Mouse (Mus musculus) kidney, embryonic 16.5 days (tissue): ENCODE results near the gene Pla2g15. TPM values are rescaled to one million over a fixed set of nuclear protein-coding genes. Genes with fewer than 3 reads are reported as not detected.

ENCODE experiments used
- ATAC-seq: fragments of 200-750 bp; cut with Nextera tagmentation; 2 replicates; pipeline ENCODE4 v1.8.0; 2017; ENCODE audit warnings: moderate TSS enrichment; ENCODE audit not compliant: low FRiP score, low TSS enrichment
- H3K27ac ChIP-seq: fragments of 300-500 bp; sonication (generic); 2 replicates; pipeline ENCODE4 v1.5.1; 2014; ENCODE audit warnings: low read length
- H3K27me3 ChIP-seq: fragments of 300-500 bp; sonication (generic); 2 replicates; pipeline ENCODE4 v1.6.1; 2014; ENCODE audit warnings: low read length, control low read depth, mixed read lengths; ENCODE audit not compliant: insufficient read depth
- H3K36me3 ChIP-seq: fragments of 300-500 bp; sonication (generic); 2 replicates; pipeline ENCODE4 v1.6.1; 2014; ENCODE audit warnings: low read length, control low read depth, mixed read lengths; ENCODE audit not compliant: insufficient read depth
- H3K4me1 ChIP-seq: fragments of 300-500 bp; sonication (generic); 2 replicates; pipeline ENCODE4 v1.6.1; 2014; ENCODE audit warnings: low read length, control low read depth, mixed read lengths; ENCODE audit not compliant: insufficient read depth
- H3K4me2 ChIP-seq: fragments of 300-500 bp; sonication (generic); replicated peaks from 2 replicates; pipeline ENCODE4 v1.6.1; 2014; ENCODE audit warnings: low read depth, low read length
- H3K4me3 ChIP-seq: fragments of 300-500 bp; sonication (generic); 2 replicates; pipeline ENCODE4 v1.5.1; 2014; ENCODE audit warnings: mild to moderate bottlenecking, low read length
- H3K9ac ChIP-seq: fragments of 300-500 bp; sonication (generic); replicated peaks from 2 replicates; pipeline ENCODE4 v1.6.1; 2014; ENCODE audit warnings: low read length
- H3K9me3 ChIP-seq: fragments of 300-500 bp; sonication (generic); 2 replicates; pipeline ENCODE4 v1.6.1; 2016; ENCODE audit warnings: low read length, control low read depth
- WGBS: fragments of 180-500 bp; shearing (Covaris S2); extraction: QIAGEN DNeasy Blood & Tissue Kit; methylation state at CpG from one replicate; pipeline ENCODE4 v1.1.7; 2014; 5-methylcytosine and 5-hydroxymethylcytosine counted together
- polyA plus RNA-seq: library from polyadenylated mRNA; unstranded; fragments of >200 nt; fragmentation: Nextera tagmentation; extraction: Ambion mirVana; gene quantifications from 2 replicates; pipeline ENCODE4 v1.2.1, GENCODE M21; 2015

Pla2g15 gene
- polyA plus RNA-seq, 1 experiment from 2014 or later = 15.6 TPM

DNA sequence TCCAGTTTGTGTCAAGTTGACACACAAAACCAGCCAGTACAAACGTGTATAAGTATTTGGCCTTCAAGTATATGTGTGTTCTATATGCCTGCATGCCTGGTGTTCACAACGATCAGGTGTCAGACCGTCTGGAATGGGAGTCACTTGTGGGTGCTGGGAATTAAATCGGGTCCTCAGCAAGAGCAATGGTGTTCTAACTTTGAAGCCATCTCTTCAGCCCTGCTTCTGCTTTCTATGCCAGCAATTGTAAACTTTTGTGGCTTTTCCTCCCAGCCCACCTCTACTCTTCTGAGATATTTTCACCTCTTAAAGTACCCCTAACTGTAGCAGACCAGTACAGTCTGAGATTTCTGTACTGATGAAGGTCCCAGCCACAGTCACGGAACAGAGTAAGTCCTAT, 10.0 kb upstream of the Pla2g15 start:
- no peak for ATAC-seq
- Histone ChIP-seq H3K36me3 (no peaks in the 10 kb centered on the region), H3K9me3 (no peaks in the 10 kb centered on the region), H3K4me1 (peaks cover 30% of the 10 kb centered on the region; the same call in 1 of the 2 replicates), H3K27me3 (peaks cover 16% of the 10 kb centered on the region), H3K4me3 (no peak overlapping the region), H3K27ac (no peak overlapping the region), H3K4me2 (no peak overlapping the region), H3K9ac (no peak overlapping the region)
- WGBS = 66% methylated on average over 5 of the region's 5 CpGs

DNA sequence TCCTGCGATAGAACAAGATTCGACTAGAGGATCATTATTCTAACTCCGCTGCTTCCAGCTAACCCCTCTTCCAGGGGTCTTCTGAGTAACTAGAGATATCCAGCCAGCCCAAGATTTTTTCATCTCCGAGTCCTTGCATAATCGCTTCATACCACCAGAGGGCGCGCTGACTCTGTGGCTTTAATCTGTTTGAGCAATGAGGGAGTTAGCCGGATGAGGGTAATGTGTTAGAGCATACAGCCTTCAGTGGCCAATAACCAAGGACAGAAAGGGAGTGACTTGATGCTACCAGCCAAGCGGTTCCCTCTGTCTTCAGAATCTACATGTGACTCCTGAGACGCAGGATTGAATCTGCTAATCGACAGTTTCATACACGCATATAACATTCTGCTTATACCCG, 9.4 kb upstream of the Pla2g15 start:
- 13% methylated on average over 13 of the region's 13 CpGs for WGBS
- no peak overlapping the region for H3K9ac ChIP-seq
- H3K36me3 ChIP-seq = no peaks in the 10 kb centered on the region
- H3K4me1 ChIP-seq = peaks cover 25% of the 10 kb centered on the region; the same call in 1 of the 2 replicates
- H3K4me3 ChIP-seq = no peak overlapping the region
- H3K9me3 ChIP-seq = no peaks in the 10 kb centered on the region
- H3K4me2 ChIP-seq = no peak overlapping the region
- H3K27me3 ChIP-seq = peaks cover 14% of the 10 kb centered on the region
- no peak overlapping the region for H3K27ac ChIP-seq
- ATAC-seq = 0 out of 2 replicates have a peak, but pooled peaks have one; percentile 29

DNA sequence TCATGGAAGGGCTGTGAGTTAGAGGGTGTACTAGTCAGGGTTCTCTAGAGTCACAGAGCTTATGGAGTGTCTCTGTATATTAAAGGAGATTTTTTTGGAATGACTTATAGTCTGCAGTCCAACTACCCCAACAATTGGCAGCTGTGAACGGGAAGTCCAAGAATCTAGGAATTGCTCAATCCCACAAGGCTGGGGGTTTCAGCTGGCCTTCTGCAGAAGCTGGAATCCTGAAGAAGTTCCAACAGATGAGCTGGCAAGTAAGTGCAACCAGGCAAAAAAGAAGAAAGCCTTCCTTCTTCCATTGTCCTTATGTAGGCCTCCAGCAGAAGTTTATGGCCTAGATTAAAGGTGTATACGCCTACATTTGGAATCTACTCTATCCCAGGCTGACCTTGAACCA, 4.9 kb upstream of the Pla2g15 start:
- 89% methylated on average over 2 of the region's 2 CpGs for WGBS
- H3K9me3 ChIP-seq = no peaks in the 10 kb centered on the region
- H3K36me3 ChIP-seq = no peaks in the 10 kb centered on the region
- H3K4me1 ChIP-seq = 0 out of 2 replicates have a peak, but pooled peaks cover 4% of the 10 kb centered on the region
- H3K9ac ChIP-seq = no peak overlapping the region
- no peaks in the 10 kb centered on the region for H3K27me3 ChIP-seq
- no peak overlapping the region for H3K27ac ChIP-seq
- H3K4me2 ChIP-seq = no peak overlapping the region
- no peak overlapping the region for H3K4me3 ChIP-seq
- no peak for ATAC-seq

DNA sequence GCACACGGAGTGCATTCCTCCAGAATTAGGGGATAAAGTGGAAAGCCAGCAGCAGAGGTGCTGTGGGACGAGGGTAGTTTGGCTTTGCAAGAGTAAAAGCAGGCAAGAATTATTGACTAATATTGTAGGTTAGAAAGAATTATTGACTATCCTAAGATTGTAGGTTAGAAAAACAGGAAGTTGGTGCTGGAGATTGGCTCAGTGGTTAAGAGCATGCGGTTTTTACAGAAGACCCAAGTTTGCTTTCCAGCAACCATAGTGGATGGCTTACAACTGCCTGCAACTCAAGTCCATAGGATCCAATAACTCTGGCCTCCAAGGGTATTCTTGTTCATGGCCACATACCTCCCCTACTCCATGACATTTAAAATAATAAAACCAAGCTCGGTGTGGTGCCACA, 4.2 kb upstream of the Pla2g15 start:
- no peaks in the 10 kb centered on the region for H3K9me3 ChIP-seq
- no peak overlapping the region for H3K9ac ChIP-seq
- H3K36me3 ChIP-seq = no peaks in the 10 kb centered on the region
- H3K4me3 ChIP-seq = no peak overlapping the region
- no peak overlapping the region for H3K4me2 ChIP-seq
- H3K27ac ChIP-seq = no peak overlapping the region
- no peak for ATAC-seq
- no peaks in the 10 kb centered on the region for H3K27me3 ChIP-seq
- WGBS = 87% methylated on average over 4 of the region's 4 CpGs
- peaks cover 7% of the 10 kb centered on the region for H3K4me1 ChIP-seq

DNA sequence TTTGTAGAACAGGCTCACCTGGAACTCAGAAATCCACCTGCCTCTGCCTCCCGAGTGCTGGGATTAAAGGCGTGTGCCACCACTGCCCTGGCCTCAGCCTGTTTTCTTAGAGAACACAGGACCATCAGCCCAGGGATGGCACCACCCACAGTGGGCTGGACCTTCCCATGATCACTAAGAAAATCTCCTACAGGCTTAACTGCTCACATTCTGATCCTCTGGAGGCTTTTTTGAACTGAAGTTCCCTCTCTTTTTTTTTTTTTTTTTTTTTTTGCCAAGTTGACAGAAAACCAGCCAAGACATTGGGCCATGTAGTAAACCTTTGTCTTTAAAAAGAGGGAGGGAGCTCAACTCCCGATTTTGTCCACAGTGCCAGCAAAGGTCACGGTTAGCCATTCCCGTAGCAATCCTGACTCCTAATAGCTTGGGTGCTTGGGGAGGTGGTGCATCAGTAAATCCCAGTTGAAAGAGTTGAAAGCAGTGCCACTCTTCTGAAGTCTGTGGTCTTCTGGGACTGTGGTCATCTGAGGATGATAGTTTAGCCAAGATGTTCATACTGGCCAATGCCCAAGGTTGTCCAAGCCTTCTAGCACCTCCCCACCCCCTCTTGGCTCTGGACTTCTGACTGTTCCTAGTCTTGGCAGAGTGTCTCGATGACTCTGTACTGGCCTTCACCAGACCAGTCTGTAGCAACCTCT, 2.2 kb upstream of the Pla2g15 start:
- no peak overlapping the region for H3K4me2 ChIP-seq
- H3K4me1 ChIP-seq = peaks cover 18% of the 10 kb centered on the region
- no peaks in the 10 kb centered on the region for H3K27me3 ChIP-seq
- no peak for ATAC-seq
- H3K9me3 ChIP-seq = no peaks in the 10 kb centered on the region
- H3K9ac ChIP-seq = no peak overlapping the region
- no peak overlapping the region for H3K27ac ChIP-seq
- WGBS = 80% methylated on average over 6 of the region's 6 CpGs
- H3K4me3 ChIP-seq = no peak overlapping the region
- no peaks in the 10 kb centered on the region for H3K36me3 ChIP-seq

DNA sequence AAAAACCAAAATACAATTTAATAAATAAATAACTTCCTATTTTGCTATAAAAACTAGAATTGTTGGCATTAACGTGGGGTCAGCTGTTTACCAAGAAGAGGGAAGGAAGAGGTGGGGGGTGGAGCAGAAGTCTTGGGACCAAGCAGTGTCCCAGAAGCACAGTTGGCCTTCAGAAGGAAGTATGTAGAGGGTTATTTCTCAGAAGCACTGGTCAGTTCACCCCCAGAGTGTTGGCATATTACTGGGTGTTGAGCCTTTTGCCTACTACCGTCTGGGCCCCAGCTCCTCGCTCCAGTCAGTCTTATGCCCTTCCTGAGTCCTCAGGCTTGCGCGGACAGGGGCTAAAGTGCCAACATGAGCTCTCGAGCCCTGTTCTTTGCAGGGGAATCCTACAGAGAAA, 1.2 kb upstream of the Pla2g15 start:
- no peak for ATAC-seq
- H3K4me2 ChIP-seq = no peak overlapping the region
- H3K36me3 ChIP-seq = no peaks in the 10 kb centered on the region
- H3K27me3 ChIP-seq = no peaks in the 10 kb centered on the region
- peaks cover 18% of the 10 kb centered on the region for H3K4me1 ChIP-seq
- no peak overlapping the region for H3K27ac ChIP-seq
- H3K4me3 ChIP-seq = no peak overlapping the region
- H3K9ac ChIP-seq = no peak overlapping the region
- 89% methylated on average over 6 of the region's 6 CpGs for WGBS
- H3K9me3 ChIP-seq = no peaks in the 10 kb centered on the region

DNA sequence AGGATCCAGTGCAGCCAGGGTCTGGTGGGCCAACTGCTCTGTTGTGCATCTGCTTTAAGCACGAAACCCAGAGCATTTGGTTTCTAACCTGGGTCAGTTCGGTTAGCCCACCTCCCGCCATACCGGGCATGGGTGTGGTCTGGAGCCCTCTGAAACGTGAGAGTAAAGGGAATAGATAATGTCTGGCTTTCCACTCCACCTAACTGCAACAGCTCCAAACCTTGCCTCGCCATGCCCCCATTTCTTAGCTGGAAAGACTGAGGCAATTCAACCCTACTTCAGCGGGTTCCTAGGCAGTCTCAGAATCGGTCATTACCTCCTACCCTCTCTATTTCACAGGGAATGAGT, 428 bp downstream of the Pla2g15 start:
- Histone ChIP-seq H3K4me3 (peak overlapping the region; percentile 94), H3K4me1 (peaks cover 18% of the 10 kb centered on the region), H3K9me3 (no peaks in the 10 kb centered on the region), H3K27ac (peak overlapping the region; percentile 63; the same call in 1 of the 2 replicates), H3K27me3 (no peaks in the 10 kb centered on the region), H3K36me3 (no peaks in the 10 kb centered on the region; the same call in 1 of the 2 replicates), H3K9ac (peak overlapping the region; percentile 82), H3K4me2 (peak overlapping the region; percentile 82)
- WGBS = 18% methylated on average over 8 of the region's 8 CpGs
- no peak for ATAC-seq

DNA sequence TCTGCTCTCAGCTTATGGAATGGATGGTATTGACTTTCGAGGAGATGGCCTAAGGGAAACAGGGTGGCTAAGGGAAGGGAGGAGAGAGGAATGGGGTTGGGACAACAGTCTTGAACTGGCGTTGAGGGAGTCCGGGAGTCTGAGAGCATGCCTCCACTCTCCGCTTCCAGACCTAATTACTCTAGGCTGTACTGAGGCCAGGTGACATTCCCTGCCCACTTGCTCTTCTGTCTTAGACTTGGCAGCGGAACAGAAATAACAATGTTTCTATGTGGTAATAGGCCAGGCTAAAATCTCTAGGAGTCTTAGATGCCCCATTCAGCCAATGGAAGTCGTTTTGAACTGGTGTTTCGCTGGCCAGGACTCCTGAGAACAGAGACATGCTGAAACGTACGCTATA, 842 bp downstream of the Pla2g15 start:
- Histone ChIP-seq H3K27me3 (no peaks in the 10 kb centered on the region), H3K9me3 (no peaks in the 10 kb centered on the region), H3K4me2 (peak overlapping the region; percentile 82), H3K27ac (no peak overlapping the region), H3K9ac (peak overlapping the region; percentile 82), H3K4me1 (peaks cover 18% of the 10 kb centered on the region), H3K4me3 (peak overlapping the region; percentile 94), H3K36me3 (no peaks in the 10 kb centered on the region; the same call in 1 of the 2 replicates)
- ATAC-seq = no peak
- 74% methylated on average over 9 of the region's 9 CpGs for whole genome bisulfite sequencing

DNA sequence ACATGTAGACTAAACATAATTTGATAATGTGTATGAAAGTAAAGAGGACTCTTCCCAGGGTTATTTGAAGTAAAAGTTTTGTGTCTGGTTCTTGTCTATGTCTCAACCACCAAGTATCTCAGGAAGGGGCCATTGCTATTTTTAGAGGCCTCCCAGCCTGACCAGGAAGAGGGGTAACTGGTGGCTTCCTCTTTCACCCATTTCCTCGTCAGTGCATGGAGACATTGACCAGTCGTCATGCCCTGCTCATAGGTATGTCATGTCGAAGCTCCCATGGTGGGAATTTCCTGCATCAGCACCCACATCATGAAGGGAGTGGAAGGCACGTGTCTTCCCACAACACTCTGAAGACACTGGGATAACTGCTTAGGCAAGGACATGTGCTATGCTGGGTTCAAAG, 2.7 kb downstream of the Pla2g15 start:
- Histone ChIP-seq H3K9me3 (no peaks in the 10 kb centered on the region), H3K27me3 (no peaks in the 10 kb centered on the region), H3K9ac (no peak overlapping the region), H3K36me3 (peaks cover under 1% of the 10 kb centered on the region; the same call in 1 of the 2 replicates), H3K4me1 (peaks cover 18% of the 10 kb centered on the region), H3K4me2 (no peak overlapping the region), H3K4me3 (no peak overlapping the region), H3K27ac (no peak overlapping the region)
- no peak for ATAC-seq
- 61% methylated on average over 4 of the region's 4 CpGs for WGBS

DNA sequence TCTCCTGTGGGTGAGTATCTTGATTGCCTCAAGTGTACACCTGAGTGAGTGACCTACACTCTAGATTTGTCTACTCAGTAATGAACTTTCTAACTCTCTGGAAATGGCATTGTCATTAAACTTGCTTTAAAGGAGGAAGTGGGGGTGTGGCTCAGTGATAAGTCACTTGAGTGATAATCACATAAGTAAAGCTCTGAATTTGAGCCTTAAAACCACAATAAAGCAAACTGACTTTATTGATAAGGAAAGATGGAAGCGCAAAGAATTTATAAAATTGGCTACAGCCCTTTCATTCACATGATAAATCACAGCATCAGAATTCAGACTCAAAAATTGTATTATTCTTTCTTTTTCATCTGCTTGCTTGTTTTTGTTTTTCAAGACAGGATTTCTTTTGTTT, 7.2 kb downstream of the Pla2g15 start:
- no peak overlapping the region for H3K4me2 ChIP-seq
- 97% methylated on average over 1 of the region's 1 CpGs for WGBS
- H3K9me3 ChIP-seq = no peaks in the 10 kb centered on the region
- H3K27me3 ChIP-seq = no peaks in the 10 kb centered on the region
- peaks cover 4% of the 10 kb centered on the region; the same call in 1 of the 2 replicates for H3K4me1 ChIP-seq
- H3K9ac ChIP-seq = no peak overlapping the region
- no peak for ATAC-seq
- no peak overlapping the region for H3K4me3 ChIP-seq
- peaks cover 19% of the 10 kb centered on the region for H3K36me3 ChIP-seq
- no peak overlapping the region for H3K27ac ChIP-seq
